Mouse (Mus musculus) monocyte, adult 5-6 weeks (primary cell): ENCODE measurements around the gene Spop. TPM values are rescaled to one million over a fixed set of nuclear protein-coding genes. Genes with fewer than 3 reads are reported as not detected.
"Not testable (repeated sequence)": the region's sequence is repeated elsewhere in the genome, so short reads cannot be mapped to it uniquely, and the experiment has no call there.

ENCODE experiments used
- ATAC-seq: fragments of 153-309, 156-312 bp; replicated peaks from 2 replicates; pipeline ENCODE4 v1.8.0; 2017; ENCODE audit warnings: mild to moderate bottlenecking; ENCODE audit not compliant: low TSS enrichment, insufficient number of reproducible peaks, severe bottlenecking, poor library complexity, low FRiP score
- total RNA-seq: library from RNA; stranded (forward); fragments of 200-1000, 200-491, 200-594 nt; gene quantifications from 3 replicates; pipeline ENCODE4 v1.2.3, GENCODE M21; 2017

Spop gene
- total RNA-seq, 1 experiment from 2014 or later: 98.9 TPM

DNA sequence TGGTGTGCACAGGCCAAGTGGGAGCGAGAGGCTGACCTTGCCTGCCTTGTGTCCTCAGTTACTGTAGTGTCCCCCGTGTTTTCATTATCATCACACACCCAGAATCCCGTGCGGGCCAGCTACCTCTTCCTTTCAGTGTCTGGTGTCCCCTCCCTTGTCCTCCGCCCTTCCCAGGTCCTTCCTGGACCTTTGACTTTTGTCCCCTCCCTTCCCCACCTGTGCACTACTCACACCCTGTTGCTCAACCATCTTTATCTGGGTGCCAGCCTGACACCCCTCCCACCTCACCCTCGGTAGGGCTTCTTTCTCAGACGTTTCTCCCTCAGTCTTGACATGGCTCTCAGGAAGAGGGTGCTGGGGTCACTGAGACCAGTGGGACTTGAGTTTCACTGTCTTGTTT lies 26.5 kb upstream of the Spop start:
- ATAC-seq: no peak

DNA sequence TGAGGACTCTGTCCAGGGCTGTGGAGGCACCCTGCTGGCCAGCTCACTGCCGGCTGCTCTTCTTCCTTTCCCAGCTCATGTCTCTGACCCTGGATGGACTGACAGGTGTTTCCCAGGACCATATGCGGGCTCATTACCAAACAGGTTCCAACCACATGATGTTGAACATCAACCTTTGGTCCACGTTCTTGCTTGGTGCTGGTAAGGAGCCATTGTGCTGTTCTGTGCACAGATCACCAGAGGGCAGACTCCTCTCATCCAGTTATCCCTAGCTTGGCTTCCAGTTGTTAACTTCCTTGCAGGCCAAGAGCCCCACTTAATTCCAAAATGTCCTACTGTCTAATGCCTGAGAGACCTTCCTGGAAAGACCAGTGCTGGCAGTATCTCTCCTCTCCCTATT lies 24.9 kb upstream of the Spop start:
- ATAC-seq: no peak

DNA sequence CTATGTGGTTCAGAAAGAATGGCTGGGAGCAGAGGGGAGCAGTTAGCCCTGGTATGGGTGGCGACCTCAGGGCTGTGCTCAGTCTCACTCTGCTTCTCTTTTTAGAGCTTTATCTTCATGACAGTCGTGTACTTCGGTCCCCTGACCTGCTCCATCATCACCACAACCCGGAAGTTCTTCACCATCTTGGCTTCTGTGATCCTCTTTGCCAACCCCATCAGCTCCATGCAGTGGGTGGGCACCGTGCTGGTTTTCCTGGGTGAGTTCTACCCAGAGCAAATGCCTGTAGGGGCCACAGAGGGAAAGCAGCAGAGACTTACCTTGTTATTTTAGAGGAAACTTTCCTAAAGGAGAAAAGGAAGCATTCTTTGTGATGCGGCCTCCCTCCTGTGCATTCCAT lies 23.5 kb upstream of the Spop start:
- no peak for ATAC-seq

DNA sequence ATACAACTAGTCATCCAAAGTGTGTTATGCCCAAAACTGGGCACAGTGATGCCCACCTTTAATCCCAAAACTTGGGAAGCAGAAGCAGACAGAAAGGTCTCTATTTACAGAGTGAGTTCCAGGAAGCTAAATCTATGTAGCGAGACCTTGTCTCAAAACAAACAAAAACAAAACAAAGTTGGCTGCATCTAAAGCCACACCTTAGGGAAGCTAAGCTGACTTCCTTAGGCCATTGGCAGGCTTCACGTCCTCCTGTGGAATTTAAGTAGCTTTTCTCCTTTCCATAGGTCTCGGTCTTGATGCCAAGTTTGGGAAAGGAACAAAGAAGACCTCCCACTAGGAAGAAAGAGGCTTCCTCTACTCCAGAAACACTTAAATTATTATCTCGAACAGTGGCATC lies 22.7 kb upstream of the Spop start:
- ATAC-seq: no peak

DNA sequence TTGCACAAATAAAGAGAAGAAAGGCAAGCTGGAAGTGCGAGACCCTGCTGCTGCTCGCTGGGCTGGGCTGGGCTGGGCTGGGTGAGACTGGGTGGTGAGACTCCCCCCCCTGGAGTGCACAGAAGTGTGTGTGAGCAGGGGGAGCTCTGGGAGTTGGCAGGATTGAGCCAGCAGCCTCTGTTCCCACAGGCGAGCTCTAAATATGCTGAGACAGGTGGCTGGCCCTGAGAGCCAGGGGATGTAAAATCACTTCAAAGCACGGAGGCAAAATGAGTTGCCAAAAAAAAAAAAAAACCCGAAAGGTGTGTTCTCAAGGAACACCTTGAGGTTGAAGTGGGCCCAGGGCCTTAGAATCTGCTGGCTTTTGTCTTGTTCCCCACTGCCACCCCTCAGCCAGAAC lies 22.1 kb upstream of the Spop start:
- no peak for ATAC-seq

DNA sequence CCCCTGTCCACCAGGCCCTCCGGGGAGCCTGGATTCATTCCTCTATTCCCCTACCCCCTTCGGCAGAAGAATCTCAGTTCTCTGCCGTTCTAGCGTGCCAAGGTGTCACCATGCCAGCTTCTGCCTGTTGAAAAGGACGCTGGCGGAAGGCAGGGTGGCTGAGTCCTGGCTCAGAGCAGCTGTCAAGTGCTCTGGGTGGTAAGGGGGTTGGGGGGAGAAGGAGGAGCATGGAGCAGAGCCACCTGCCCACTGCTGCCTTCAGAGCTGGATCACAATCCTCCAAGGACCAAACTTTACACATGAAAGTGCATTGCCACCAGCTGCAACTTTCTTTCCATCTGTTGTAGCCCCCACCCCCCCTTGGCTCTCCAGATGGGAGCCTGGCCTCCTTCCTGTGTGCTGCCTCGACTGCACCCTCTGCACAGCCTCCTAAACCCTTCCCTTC lies 21.6 kb upstream of the Spop start:
- no peak for ATAC-seq

DNA sequence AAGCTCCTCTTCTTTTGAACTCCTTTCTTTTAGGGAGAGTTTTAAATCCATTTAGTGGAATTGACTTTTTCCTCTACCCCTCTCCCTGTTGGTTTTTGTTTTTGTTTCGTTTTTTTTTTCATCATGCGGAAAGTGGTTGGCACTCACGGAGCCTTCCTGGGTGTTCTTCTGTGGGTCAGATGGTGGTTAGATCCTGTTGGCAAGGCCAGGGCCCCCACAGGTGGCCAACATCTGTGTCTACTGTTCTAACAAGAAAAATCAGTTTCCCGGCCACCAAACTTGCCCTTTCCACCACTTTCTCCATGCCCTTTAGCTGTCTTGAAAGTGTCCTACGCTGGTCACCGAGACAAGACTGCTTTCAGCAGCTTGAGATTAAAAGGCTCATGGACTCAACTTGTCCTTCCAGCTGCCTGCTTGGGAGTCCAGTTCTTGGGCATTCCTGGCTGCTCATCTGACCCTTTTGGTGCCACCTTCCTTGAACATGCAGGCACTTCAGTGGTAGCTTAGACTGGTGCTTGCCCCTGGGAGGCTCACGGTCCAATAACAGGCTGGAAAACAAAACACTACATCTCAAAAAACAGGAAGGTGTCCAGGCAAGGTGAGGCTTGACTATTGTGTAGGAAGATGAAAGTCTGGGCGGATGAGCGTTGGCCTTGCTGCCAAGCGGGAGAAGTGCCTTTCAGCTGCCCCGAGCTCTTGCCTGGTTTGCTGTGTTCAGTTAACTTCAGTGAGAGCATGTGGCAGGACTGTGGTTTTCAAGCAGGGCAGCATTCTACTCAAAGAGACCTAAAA lies 21.0 kb upstream of the Spop start:
- no peak for ATAC-seq

DNA sequence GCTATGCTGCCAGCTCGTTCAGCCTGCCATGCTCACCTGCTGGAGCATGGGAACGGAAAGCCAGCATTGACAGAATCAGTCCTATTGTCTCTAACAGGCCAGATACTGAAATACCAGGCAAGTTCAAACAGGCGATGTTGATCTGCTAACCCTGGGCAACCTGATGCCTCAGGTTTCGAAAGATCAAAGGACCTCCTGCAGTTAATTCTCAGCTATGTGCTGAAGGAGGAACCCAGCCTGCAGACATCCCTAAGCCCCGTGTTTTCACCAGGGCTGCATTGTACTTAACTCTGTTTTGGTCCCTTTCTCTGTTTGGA lies 20.4 kb upstream of the Spop start:
- no peak for ATAC-seq

DNA sequence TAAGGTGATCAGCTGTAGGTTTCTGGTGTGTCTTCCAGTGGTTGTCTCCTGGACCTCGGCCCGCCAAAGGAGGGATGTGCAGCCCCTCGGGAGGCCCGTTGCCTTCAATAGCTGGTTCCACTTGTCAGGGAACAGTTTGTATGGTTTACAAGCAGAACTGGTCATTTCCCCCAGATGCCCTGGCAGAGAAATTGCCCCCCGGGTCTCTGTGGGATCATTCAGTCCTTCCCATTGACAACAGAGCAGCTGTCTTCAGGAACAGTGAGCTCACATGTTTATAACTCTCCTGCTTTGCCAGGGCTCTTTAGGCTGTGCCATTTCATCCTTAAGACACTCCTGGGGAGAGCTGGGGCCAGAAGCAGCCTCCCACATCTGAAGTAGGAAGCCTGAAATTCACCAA lies 19.8 kb upstream of the Spop start:
- no peak for ATAC-seq

DNA sequence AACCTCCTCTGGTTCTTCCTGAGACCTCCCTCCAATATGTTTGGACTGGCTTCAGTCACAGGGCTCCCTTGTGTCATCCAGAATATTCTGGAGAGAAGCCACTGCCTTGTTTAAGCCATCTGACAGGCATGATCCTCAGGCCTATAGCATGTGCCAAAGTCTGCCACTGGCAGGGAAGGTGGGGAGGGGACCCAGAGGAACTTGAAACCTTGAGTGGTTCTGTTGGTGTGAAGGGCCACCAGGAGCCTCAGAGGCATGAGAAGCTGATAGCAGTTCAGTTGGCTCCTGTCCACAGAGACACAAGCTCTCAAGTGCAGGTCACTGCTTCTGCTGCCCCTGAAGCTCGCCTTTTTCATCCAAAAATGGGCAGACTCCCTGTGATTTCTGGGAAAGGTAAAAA lies 17.3 kb upstream of the Spop start:
- ATAC-seq: no peak

DNA sequence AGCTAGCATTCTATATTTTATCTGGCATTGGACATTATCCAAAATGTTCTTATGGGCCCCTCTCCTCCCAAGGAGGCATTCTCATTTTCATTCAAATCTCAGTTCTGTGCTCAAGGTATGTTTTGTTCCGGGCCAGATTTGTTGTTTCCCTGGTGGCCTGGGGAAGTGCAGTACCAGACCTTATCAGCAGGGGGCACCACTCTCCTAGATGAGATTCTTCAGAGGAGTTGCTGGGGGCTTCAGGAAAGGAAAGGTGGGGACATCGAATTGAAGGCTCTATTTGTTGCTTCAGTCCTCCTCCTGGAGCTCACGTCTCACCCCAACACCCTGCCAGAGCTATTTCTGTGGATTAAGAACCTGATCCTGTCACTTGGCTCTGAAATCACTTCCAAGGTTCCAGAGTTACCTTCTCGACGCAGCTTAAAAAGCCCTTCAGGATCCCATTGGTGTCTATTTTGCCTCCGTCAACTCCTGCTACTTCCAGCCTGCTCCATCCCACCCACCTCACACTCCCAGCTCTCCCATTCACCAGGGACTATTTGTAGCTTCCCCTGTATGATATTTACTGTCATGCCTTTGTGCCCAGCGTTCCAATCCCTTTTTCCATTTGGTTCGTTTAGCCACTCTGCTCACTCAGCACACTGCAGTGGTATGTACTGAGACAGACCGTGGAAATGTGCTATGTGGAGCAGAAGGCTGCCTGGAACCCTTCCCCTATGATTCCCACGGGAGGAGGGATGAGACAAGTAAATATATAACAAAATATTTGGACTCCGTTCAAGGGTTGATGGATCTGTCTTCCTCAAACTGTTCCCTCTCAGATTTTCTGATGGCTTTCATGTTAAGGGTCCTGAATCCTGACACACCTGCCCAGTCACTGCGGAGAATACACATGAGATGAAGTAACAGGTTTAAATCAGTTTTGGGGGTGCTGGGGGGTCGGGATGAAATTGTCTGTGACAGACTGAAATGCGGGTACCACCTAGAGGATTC lies 15.7 kb upstream of the Spop start:
- peak; percentile 76 for ATAC-seq

DNA sequence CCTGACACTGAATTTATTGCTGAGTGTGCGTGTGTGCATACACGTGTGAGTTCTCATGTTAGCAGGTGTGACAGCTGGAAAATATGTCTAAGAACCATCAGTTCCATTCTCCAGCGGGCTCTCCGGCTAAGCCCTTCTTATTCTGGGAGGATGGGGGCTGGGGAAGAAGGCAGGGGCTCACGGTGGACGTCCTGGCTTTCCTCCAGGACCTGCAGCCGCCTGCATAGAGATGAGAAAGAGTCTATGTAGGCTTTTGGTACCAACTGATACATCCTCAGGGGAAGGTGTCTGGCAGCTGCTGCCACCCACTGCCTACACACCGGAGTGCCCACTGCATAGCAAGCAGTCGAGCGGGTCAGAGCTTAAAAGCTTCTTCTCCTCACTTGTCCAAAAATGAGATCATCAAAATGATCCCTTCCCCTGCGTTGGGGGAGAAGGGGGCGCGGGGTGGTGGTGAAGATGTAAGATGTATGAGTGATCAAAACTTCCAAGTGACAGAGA lies 14.3 kb upstream of the Spop start:
- ATAC-seq: no peak

DNA sequence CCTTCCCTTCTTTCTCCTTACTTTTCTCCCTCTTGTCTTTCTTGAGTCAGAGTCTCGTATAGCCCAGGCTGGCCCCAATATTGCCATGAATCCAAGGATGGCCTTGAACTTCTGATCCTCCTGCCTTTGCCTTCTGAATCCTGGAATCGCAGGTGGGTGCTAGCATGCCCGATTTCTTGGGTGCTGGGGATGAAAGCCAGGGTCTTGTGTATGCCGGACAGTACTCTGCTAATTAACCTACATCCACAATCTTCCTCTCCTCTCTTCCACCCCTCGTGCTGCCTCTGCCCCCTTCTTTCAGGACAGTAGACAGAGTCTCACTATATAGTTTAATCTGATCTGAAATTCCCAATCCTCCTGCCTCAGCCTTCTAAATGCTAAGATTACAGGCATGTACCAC lies 12.3 kb upstream of the Spop start:
- no peak for ATAC-seq

DNA sequence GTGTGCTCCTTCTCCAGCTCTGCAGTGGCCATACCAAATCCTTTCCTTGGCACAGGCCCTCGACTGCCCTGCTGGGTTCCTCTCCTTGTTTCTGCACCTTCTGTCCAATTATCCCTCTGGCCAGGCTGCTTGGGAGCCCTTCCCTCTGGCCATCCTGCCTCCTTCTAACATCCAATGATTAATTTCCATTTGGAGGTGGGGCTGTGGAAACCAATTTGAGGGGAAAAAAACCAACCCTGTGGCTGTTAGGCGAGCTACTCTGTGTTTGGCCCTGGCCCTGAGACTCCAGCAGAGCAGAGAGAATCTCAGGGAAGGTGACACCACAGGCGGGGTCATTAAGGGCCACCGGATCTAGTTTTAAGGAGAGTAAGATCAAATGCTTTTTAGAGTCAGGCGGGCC lies 11.7 kb upstream of the Spop start:
- no peak for ATAC-seq

DNA sequence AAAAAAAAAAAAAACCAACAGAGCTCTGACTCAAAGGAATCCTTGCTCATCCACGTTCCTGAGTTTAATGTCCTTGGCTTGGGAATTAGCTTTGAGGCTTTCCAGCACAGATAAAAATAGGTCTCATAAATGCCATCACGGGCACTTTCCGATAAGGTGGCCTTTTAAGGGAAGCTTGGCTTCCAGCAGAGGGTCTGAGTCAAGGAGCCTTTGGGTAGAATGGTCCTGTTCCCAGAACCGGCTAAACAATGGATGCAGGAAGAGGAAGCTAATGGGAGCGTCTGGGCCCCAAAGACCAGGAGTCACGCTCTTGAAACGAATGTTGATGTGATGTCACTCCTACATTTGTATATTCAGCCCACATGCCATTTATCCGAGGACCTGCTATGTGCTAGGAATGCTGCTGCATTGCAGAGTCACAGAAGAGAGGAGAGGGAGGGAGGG lies 11.2 kb upstream of the Spop start:
- ATAC-seq: no peak

DNA sequence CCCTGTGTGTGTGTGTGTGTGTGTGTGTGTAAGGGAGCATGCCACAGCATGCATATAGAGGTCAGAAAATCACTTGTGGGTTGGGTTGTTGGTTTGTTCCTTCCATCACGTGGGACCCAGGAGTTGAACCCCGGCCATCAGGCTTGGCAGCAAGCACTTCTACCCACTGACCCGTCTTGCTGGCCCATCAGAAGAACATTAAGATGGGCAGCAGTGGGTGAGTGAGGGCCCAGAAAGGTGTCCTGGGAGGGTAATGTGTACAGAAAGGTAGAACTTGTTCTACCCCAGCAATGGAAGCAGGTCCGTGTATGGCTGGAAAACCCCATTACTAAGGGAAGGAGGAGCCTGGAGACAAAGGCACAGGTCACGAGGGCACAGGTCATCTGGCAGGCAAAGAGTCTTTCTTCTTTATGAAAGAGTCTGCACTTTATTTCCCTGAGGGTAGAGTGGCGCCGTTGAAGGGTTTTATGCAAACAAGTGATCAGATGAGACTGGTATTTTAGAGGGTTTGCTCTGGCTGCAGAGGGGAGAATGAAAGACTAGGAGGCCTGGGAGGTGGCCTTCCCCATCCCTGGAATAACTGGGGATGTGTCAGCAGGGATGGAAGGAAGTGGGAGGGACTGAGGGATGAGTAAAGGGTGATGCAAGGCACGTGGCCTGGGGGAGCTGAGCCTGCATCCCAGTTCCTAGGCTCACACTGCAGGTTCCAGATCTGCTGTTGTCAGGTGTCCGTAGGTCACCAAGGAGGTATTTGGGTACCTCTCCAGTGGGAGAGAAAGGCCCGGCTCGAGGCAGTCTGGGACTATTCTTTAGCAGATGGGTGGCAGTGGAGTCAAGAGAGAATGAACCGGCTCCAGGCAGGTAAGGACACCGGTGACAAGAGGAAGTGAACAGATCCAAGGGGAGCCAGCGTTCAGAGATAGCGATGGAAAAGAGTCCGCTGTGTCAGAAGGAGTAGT lies 10.2 kb upstream of the Spop start:
- ATAC-seq: no peak

DNA sequence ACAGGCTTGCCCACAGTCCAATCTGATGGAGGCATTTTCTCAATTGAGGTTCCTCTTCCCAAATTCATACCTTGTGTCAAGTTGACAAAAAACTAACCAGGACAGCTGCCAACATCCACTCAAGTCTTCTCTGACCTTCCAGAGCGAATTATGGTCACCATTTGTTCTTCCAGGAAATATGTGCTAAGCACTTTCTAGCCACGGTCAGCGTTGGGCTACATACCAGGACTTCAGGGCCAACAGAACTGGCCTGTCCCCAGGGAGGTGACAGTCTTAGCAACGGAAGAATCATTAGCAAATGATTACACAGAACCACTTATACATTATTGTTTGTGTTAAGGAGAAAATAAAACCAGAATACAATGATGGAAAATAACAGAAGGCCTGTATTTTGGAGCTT lies 8.1 kb upstream of the Spop start:
- no peak for ATAC-seq

DNA sequence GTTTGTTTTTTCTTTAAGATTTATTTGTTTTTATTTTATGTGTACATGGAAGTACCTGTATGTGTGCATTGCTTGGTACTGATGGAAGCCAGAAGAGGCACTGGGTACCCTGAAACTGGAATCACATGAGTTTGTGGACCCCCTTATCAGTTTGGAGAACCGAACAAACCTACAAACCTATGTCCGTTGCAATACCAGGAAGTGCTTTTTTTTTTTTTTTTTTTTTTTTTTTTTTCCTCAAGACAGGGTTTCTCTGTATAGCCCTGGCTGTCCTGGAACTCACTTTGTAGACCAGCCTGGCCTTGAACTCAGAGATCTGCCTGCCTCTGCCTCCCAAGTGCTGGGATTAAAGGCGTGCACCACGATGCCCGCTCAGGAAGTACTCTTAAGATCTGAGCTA lies 7.5 kb upstream of the Spop start:
- not testable (repeated sequence) for ATAC-seq
